Mouse (Mus musculus) forebrain, embryonic 13.5 days (tissue): ENCODE measurements at regions not wholly inside any gene's neighbourhood (a gene's known extent, or its start where the extent isn't known, plus 50 kb on each side); places are given as distances from the start of the nearest gene placed in this dataset.
A peak's percentile ranks its signal among the peaks of the same experiment; 100 is the strongest.

Source experiments
- ATAC-seq: fragments of 200-750 bp; cut with Nextera tagmentation; 2 replicates; pipeline ENCODE4 v1.8.0; 2017
- H3K27ac ChIP-seq: fragments of 300-500 bp; sonication (generic); 2 replicates; pipeline ENCODE4 v1.5.1; 2015; ENCODE audit warnings: inconsistent platforms, mild to moderate bottlenecking, moderate library complexity
- H3K27me3 ChIP-seq: fragments of 300-500 bp; sonication (generic); 2 replicates; pipeline ENCODE4 v1.6.1; 2015; ENCODE audit warnings: mild to moderate bottlenecking, inconsistent platforms
- H3K36me3 ChIP-seq: fragments of 300-500 bp; sonication (generic); 2 replicates; pipeline ENCODE4 v1.6.1; 2015; ENCODE audit warnings: mild to moderate bottlenecking, inconsistent platforms; ENCODE audit not compliant: poor library complexity, severe bottlenecking
- H3K4me1 ChIP-seq: fragments of 300-500 bp; sonication (generic); 2 replicates; pipeline ENCODE4 v1.6.1; 2015; ENCODE audit warnings: inconsistent platforms
- H3K4me2 ChIP-seq: fragments of 300-500 bp; sonication (generic); 2 replicates; pipeline ENCODE4 v1.6.1; 2015; ENCODE audit warnings: inconsistent platforms, mild to moderate bottlenecking, moderate library complexity
- H3K4me3 ChIP-seq: fragments of 300-500 bp; sonication (generic); 2 replicates; pipeline ENCODE4 v1.5.1; 2015; ENCODE audit warnings: mild to moderate bottlenecking, inconsistent platforms
- H3K9ac ChIP-seq: fragments of 300-500 bp; sonication (generic); 2 replicates; pipeline ENCODE4 v1.6.1; 2015; ENCODE audit warnings: mild to moderate bottlenecking, inconsistent platforms
- H3K9me3 ChIP-seq: fragments of 300-500 bp; sonication (generic); replicated peaks from 2 replicates; pipeline ENCODE4 v1.6.1; 2016; ENCODE audit warnings: inconsistent platforms
- WGBS: fragments of 180-500 bp; shearing (Covaris S2); methylation state at CpG from one replicate; pipeline ENCODE4 v1.1.7; 2015; 5-methylcytosine and 5-hydroxymethylcytosine counted together

GRCm38 (mm10) chr19:32947081-32947855 lies 190.0 kb downstream of the Pten start:
- no peak overlapping the region for H3K9ac ChIP-seq
- no peak overlapping the region for H3K4me3 ChIP-seq
- ATAC-seq, result no peak
- H3K27me3 ChIP-seq, result no peaks in the 10 kb centered on the region
- H3K27ac ChIP-seq, result no peak overlapping the region
- no peak overlapping the region for H3K4me2 ChIP-seq
- WGBS, result 78% methylated on average over 12 of the region's 12 CpGs
- no peaks in the 10 kb centered on the region for H3K9me3 ChIP-seq
- no peaks in the 10 kb centered on the region for H3K4me1 ChIP-seq
- H3K36me3 ChIP-seq, result no peaks in the 10 kb centered on the region

GRCm38 (mm10) chr19:32950252-32950651 lies 193.0 kb downstream of the Pten start:
- no peaks in the 10 kb centered on the region for H3K36me3 ChIP-seq
- H3K27me3 ChIP-seq, result no peaks in the 10 kb centered on the region
- H3K4me2 ChIP-seq, result no peak overlapping the region
- H3K9me3 ChIP-seq, result no peaks in the 10 kb centered on the region
- no peak overlapping the region for H3K9ac ChIP-seq
- no peak for ATAC-seq
- no peak overlapping the region for H3K4me3 ChIP-seq
- H3K4me1 ChIP-seq, result no peaks in the 10 kb centered on the region
- 80% methylated on average over 3 of the region's 3 CpGs for WGBS
- H3K27ac ChIP-seq, result no peak overlapping the region

- Histone ChIP-seq H3K27me3 (no peaks in the 10 kb centered on the region), H3K27ac (no peak overlapping the region), H3K36me3 (no peaks in the 10 kb centered on the region), H3K9ac (no peak overlapping the region), H3K4me1 (no peaks in the 10 kb centered on the region), H3K4me3 (no peak overlapping the region), H3K4me2 (no peak overlapping the region), H3K9me3 (no peaks in the 10 kb centered on the region)
- 75% methylated on average over 1 of the region's 1 CpGs for WGBS
- ATAC-seq, result no peak
Observed at GRCm38 (mm10) chr19:32950794-32951193, 193.5 kb downstream of the Pten start.

GRCm38 (mm10) chr19:32952425-32952824 lies 195.1 kb downstream of the Pten start:
- H3K4me3 ChIP-seq, result no peak overlapping the region
- H3K36me3 ChIP-seq, result no peaks in the 10 kb centered on the region
- no peak overlapping the region for H3K4me2 ChIP-seq
- H3K9ac ChIP-seq, result no peak overlapping the region
- H3K27ac ChIP-seq, result no peak overlapping the region
- H3K4me1 ChIP-seq, result peaks cover 10% of the 10 kb centered on the region; the same call in 1 of the 2 replicates
- H3K27me3 ChIP-seq, result no peaks in the 10 kb centered on the region
- no peaks in the 10 kb centered on the region for H3K9me3 ChIP-seq
- no peak for ATAC-seq
- WGBS, result 86% methylated on average over 4 of the region's 4 CpGs

- no peak overlapping the region for H3K4me3 ChIP-seq
- H3K9ac ChIP-seq, result no peak overlapping the region
- 82% methylated on average over 11 of the region's 11 CpGs for WGBS
- H3K9me3 ChIP-seq, result no peaks in the 10 kb centered on the region
- no peak overlapping the region for H3K27ac ChIP-seq
- peaks cover 10% of the 10 kb centered on the region; the same call in 1 of the 2 replicates for H3K4me1 ChIP-seq
- H3K36me3 ChIP-seq, result no peaks in the 10 kb centered on the region
- no peak overlapping the region for H3K4me2 ChIP-seq
- ATAC-seq, result no peak
- H3K27me3 ChIP-seq, result no peaks in the 10 kb centered on the region
Observed at GRCm38 (mm10) chr19:32952928-32953687, 195.8 kb downstream of the Pten start.

DNA sequence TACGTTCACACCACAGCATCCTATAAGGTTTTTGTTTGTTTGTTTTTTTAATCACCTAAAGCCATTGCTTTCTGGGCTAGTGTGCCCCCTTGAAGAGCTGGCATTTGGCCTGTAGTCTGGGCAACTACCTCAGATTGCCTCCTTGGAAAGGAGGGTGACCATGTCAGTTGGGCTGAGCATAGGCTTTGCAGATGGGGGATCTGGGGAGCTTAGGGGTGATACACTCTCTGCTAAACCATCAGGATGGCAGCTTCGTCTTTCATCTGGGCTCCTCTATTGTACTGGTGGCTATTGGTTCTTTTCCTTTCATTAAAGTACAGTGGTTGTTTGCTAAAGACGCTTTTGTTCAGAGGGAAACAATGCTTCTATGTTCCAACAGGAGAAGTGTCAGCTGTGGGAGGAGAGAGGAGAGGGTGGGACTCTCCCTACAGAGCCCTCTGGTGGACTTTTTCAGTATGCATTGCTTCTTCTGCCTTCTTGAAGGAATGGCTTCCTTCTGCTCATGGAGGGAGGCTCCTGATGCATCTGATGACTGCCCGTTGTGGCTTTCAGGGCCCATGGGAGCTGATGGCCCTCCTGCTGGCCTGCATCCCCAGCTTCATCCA lies 196.8 kb downstream of the Pten start:
- no peak overlapping the region for H3K9ac ChIP-seq
- H3K27ac ChIP-seq, result no peak overlapping the region
- ATAC-seq, result no peak
- H3K4me1 ChIP-seq, result peaks cover 10% of the 10 kb centered on the region; the same call in 1 of the 2 replicates
- no peaks in the 10 kb centered on the region for H3K36me3 ChIP-seq
- WGBS, result 43% methylated on average over 4 of the region's 4 CpGs
- H3K4me2 ChIP-seq, result no peak overlapping the region
- no peaks in the 10 kb centered on the region for H3K27me3 ChIP-seq
- H3K4me3 ChIP-seq, result no peak overlapping the region
- no peaks in the 10 kb centered on the region for H3K9me3 ChIP-seq

DNA sequence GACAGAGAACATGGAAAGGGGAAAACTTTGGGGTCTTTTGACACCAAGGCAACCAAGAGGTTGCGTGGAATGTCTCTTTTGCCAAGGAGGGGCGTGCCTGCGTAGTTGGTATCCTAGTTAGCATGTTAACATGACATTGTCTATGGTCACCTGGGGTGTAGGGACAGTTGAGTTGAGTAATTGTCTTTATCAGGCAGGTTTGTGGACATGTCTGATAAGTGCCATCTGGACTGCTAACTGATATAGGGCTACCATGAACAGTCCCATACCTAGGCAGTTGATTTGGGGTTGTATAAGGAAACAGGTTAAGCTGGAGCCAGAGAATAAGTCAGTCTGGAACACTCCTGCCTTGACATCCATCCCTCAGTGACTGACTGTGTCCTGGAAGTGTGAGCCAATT lies 197.6 kb downstream of the Pten start:
- Histone ChIP-seq H3K4me3 (no peak overlapping the region), H3K9ac (no peak overlapping the region), H3K36me3 (no peaks in the 10 kb centered on the region), H3K4me1 (peaks cover 10% of the 10 kb centered on the region; the same call in 1 of the 2 replicates), H3K9me3 (no peaks in the 10 kb centered on the region), H3K4me2 (no peak overlapping the region), H3K27me3 (no peaks in the 10 kb centered on the region), H3K27ac (no peak overlapping the region)
- WGBS, result 98% methylated on average over 3 of the region's 3 CpGs
- no peak for ATAC-seq

DNA sequence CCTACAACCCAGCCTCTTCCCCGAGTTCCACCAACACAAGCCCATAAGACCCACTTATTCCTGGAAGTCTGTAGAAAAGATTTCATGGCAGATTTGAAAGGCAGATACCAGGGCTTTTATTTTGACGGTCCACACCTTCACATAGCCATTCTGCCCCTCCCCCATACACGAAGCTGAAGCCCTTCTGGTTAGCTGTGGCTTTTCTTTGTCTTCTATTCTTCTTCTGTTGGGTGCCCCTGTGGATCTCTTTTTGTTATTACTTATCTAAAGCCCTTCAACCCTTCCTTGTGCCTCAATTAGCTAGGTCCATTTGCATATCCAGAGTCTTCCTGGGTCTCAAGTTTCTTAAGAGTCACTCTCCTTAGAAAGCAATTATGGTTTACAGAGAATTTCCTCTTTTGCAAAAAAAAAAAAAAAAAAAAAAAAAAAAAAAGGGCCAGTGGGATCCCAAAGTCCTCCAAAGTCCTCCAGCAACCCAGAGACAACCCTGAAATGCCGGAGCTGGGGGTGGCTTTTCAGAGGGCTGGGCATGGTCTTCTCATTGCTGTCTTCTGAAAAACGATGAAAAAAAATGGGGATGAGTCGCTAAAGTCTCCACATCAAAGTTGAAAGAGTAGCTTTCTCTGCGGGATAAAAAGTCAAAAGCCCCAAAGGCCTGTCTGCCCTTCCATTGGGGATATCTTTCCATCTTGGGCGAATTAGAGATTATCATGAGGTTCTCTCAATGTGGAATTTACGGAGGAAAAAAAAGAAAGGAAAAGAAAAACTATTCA lies 199.0 kb downstream of the Pten start:
- peaks cover 10% of the 10 kb centered on the region; the same call in 1 of the 2 replicates for H3K4me1 ChIP-seq
- 2% methylated on average over 9 of the region's 9 CpGs for WGBS
- H3K9ac ChIP-seq, result no peak overlapping the region

DNA sequence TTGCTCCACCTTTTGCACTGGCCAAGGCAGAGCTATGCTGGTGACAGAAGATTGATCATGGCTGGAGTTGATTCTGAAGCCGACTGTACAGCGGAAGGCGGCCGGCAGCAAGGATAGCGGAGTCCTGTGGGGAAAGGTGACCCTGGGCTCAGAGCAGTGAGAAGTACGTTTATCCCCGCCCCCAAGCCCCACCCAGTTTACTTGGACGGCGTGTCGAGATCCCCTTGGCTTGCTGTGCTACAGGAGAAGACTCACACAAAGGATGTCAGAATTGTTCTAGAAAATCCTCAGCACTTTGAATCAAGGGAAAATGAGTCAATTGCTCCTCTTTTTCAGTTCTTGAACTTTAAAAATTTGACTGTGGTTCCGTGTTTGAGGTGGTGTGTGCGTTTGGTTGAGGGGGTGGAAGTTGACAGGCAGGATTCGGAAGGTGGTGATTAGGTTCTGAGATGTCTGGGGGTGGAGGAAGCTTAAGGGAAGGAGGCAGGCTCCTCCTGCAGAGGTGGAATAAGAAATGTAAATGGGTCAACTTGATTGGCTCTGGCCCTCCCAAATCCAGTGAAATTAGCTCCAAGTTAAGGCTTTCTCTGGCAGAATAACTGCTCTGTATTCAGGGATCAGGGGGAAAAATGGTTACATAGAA lies 199.7 kb downstream of the Pten start:
- no peaks in the 10 kb centered on the region for H3K36me3 ChIP-seq
- H3K27ac ChIP-seq, result no peak overlapping the region
- no peaks in the 10 kb centered on the region for H3K9me3 ChIP-seq
- no peak for ATAC-seq
- H3K4me1 ChIP-seq, result peaks cover 10% of the 10 kb centered on the region; the same call in 1 of the 2 replicates
- H3K4me2 ChIP-seq, result peak overlapping the region; percentile 43
- H3K4me3 ChIP-seq, result no peak overlapping the region
- H3K27me3 ChIP-seq, result no peaks in the 10 kb centered on the region
- H3K9ac ChIP-seq, result no peak overlapping the region
- WGBS, result 3% methylated on average over 13 of the region's 13 CpGs

More for the DNA sequence above, 199.0 kb downstream of the Pten start:
- H3K4me2 ChIP-seq, result peak overlapping the region; percentile 43
- H3K9me3 ChIP-seq, result no peaks in the 10 kb centered on the region
- no peak overlapping the region for H3K27ac ChIP-seq
- no peaks in the 10 kb centered on the region for H3K36me3 ChIP-seq
- no peak for ATAC-seq
- no peaks in the 10 kb centered on the region for H3K27me3 ChIP-seq
- H3K4me3 ChIP-seq, result no peak overlapping the region

DNA sequence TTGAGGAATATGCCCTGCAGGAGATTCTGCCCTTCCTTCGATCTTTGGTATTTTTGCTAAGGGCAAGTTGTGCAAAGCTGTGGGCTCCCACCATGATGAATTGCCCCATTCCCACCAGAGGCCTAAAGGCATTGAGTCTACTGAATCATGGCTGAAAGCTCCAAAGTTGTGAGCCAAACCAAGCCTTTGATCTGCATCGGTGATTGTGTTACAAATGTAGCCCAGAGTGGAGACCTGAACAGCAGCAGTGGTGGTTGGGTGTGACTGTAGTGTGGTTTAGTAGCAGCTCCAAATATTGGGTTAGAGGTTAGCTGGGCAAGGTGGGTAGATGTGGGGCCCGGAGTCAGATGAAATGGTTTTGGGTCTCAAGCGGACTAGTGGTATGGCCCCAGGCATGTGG lies 201.0 kb downstream of the Pten start:
- Histone ChIP-seq H3K4me1 (peaks cover 10% of the 10 kb centered on the region; the same call in 1 of the 2 replicates), H3K9me3 (no peaks in the 10 kb centered on the region), H3K4me3 (no peak overlapping the region), H3K9ac (no peak overlapping the region), H3K27ac (no peak overlapping the region), H3K27me3 (no peaks in the 10 kb centered on the region), H3K36me3 (no peaks in the 10 kb centered on the region), H3K4me2 (no peak overlapping the region)
- WGBS, result 97% methylated on average over 4 of the region's 4 CpGs
- no peak for ATAC-seq

DNA sequence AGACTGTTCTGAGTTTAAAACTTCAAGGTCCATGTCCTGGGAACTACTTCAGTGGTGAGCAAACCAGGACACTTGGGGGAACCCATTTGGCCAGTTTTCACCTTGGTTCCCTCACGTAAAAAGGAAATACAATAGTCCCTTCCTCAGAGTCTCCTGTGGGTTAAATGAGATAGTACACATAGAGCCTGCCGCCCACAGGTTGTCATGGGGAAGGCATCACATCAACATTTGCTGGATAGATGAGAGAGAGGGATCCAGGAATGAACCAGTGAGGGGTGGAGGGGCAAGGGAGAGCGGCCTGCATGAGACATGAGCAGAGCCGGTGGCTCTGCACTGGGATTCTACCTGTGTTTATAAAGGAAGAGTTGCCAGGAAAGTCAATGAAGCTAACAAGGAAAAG lies 201.5 kb downstream of the Pten start:
- Histone ChIP-seq H3K9ac (no peak overlapping the region), H3K27me3 (no peaks in the 10 kb centered on the region), H3K4me1 (peaks cover 10% of the 10 kb centered on the region; the same call in 1 of the 2 replicates), H3K36me3 (no peaks in the 10 kb centered on the region), H3K4me2 (no peak overlapping the region), H3K27ac (no peak overlapping the region), H3K4me3 (no peak overlapping the region), H3K9me3 (no peaks in the 10 kb centered on the region)
- no peak for ATAC-seq
- 95% methylated on average over 4 of the region's 4 CpGs for WGBS
